Mouse (Mus musculus) R1 (cell line): ENCODE data around the gene Gm38392.
"Not testable (repeated sequence)": the region's sequence is repeated elsewhere in the genome, so short reads cannot be mapped to it uniquely, and the experiment has no call there.

Source experiments
- DNase-seq: peaks from one replicate; pipeline ENCODE4 v3.0.0-alpha.2; 2018; ENCODE audit warnings: low read depth, low spot score

The Gm38392 gene

GRCm38 (mm10) chr3:88276529-88277143 lies 10.4 kb downstream of the Gm38392 start:
- DNase-seq, result peak; percentile 99

GRCm38 (mm10) chr3:88276121-88276520 lies 10.9 kb downstream of the Gm38392 start:
- DNase-seq, result peak; percentile 75

GRCm38 (mm10) chr3:88274002-88274401 lies 13.0 kb downstream of the Gm38392 start:
- peak; percentile 86 for DNase-seq

- DNase-seq, result no peak
These were observed 15.2 kb downstream of the Gm38392 start for GRCm38 (mm10) chr3:88271859-88272258.

GRCm38 (mm10) chr3:88271298-88271697 lies 15.7 kb downstream of the Gm38392 start:
- not testable (repeated sequence) for DNase-seq

- DNase-seq, result no peak
These were observed 18.0 kb downstream of the Gm38392 start for GRCm38 (mm10) chr3:88268991-88269390.

GRCm38 (mm10) chr3:88268014-88268413 lies 19.0 kb downstream of the Gm38392 start:
- DNase-seq, result not testable (repeated sequence)

- no peak for DNase-seq
These were observed 24.7 kb downstream of the Gm38392 start for GRCm38 (mm10) chr3:88262346-88262745.

GRCm38 (mm10) chr3:88256382-88256781 lies 30.6 kb downstream of the Gm38392 start:
- no peak for DNase-seq

- DNase-seq, result no peak
These were observed 31.1 kb downstream of the Gm38392 start for GRCm38 (mm10) chr3:88255950-88256349.

- DNase-seq, result peak; percentile 60
These were observed 32.6 kb downstream of the Gm38392 start, which contains the start of gene Rhbg for GRCm38 (mm10) chr3:88254268-88254926. Gene Rhbg, minus strand, starts transcription at chr3:88254709.

- DNase-seq, result no peak
These were observed 34.3 kb downstream of the Gm38392 start for GRCm38 (mm10) chr3:88252739-88253138.

- DNase-seq, result no peak
These were observed 38.6 kb downstream of the Gm38392 start for GRCm38 (mm10) chr3:88248406-88248805.

GRCm38 (mm10) chr3:88247666-88248065 lies 39.3 kb downstream of the Gm38392 start:
- peak; percentile 71 for DNase-seq

- peak; percentile 81 for DNase-seq
These were observed 41.2 kb downstream of the Gm38392 start for GRCm38 (mm10) chr3:88245811-88246210.

- DNase-seq, result peak; percentile 63
These were observed 42.9 kb downstream of the Gm38392 start for GRCm38 (mm10) chr3:88244071-88244470.

GRCm38 (mm10) chr3:88242531-88242930 lies 44.5 kb downstream of the Gm38392 start:
- peak; percentile 73 for DNase-seq

GRCm38 (mm10) chr3:88241045-88241786 lies 45.8 kb downstream of the Gm38392 start:
- no peak for DNase-seq

GRCm38 (mm10) chr3:88239446-88239845 lies 47.6 kb downstream of the Gm38392 start:
- DNase-seq, result no peak

GRCm38 (mm10) chr3:88238866-88239391 lies 48.1 kb downstream of the Gm38392 start:
- no peak for DNase-seq

- DNase-seq, result no peak
These were observed 49.3 kb downstream of the Gm38392 start for GRCm38 (mm10) chr3:88237556-88238194.

- DNase-seq, result no peak
These were observed 49.9 kb downstream of the Gm38392 start for GRCm38 (mm10) chr3:88237161-88237555.
